ENCODE assay signal across 9 mouse cellular contexts in the genomic region with DNA sequence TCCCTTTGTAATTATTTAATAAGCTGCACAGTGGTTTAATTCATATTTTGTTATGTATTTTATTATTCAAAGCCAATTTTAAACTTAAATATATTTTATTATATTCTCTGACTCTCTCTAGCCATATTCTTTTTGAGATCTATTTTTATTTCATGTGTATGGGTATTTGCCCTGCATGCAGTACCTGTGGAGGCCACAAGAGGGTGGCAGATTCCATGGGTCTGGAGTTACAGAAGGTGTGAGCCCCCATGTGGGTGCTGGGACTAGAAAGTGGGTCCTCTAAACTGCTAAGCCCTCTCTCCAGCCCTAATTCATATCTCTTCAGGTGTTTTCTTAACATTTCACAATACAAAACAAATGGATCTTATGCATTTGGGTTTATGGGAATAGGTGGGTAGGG. TPM values are rescaled to one million over a fixed set of nuclear protein-coding genes. Genes with fewer than 3 reads are reported as not detected.
DNase-seq lines count a peak whose midpoint lies in the region; ATAC-seq and TF ChIP-seq lines count a peak whose summit lies in the region.
"Had no signal": no experiment of that assay in that cellular context is flagged by ENCODE, and none has a peak within 500 bp of the region (broad histone marks: within the 10 kb centered on the region; RNA-seq: fewer than 3 reads in every experiment).

No protein-coding gene starts in this region.

- no peak for ATAC-seq in liver, embryonic 14.5 days (ENCODE audit: insufficient read depth)
- no peak for ATAC-seq in midbrain, embryonic 11.5 days (ENCODE audit: low FRiP score)

- no peak for TF ChIP-seq EP300 in liver, embryonic 14.5 days (IDR thresholded peaks at IDR 0.05; ENCODE audit: low read depth)

- H3K9me3 ChIP-seq in liver, embryonic 14.5 days (ENCODE audit: control insufficient read depth, low read length): no peaks in the 10 kb centered on the region
- H3K9me3 ChIP-seq in midbrain, embryonic 11.5 days (ENCODE audit: control insufficient read depth, low read length): no peaks in the 10 kb centered on the region
- H3K9me3 ChIP-seq: neural tube, embryonic 13.5 days had no signal

- H3K9ac ChIP-seq in liver, embryonic 14.5 days (replicated peaks): no peak overlapping the region
- H3K9ac ChIP-seq in midbrain, embryonic 11.5 days (ENCODE audit: low read length): no peak overlapping the region
- H3K9ac ChIP-seq: neural tube, embryonic 13.5 days had no signal

- no peaks in the 10 kb centered on the region for H3K36me3 ChIP-seq in liver, embryonic 14.5 days (replicated peaks; ENCODE audit: control insufficient read depth, insufficient read depth, low read depth)
- no peaks in the 10 kb centered on the region for H3K36me3 ChIP-seq in midbrain, embryonic 11.5 days (ENCODE audit: control insufficient read depth, insufficient read depth, low read length)
- H3K36me3 ChIP-seq: neural tube, embryonic 13.5 days had no signal

- H3K4me1 ChIP-seq in liver, embryonic 14.5 days (replicated peaks; ENCODE audit: control insufficient read depth in 2 of 2, insufficient read depth in 2 of 2, low read length in 1 of 2): no peaks in the 10 kb centered on the region
- H3K4me1 ChIP-seq in midbrain, embryonic 11.5 days (ENCODE audit: control insufficient read depth, insufficient read depth, low read length): no peaks in the 10 kb centered on the region
- H3K4me1 ChIP-seq: neural tube, embryonic 13.5 days had no signal

- peak; percentile 30 for DNase-seq in adrenal gland, postnatal 14 days
- no peak for DNase-seq in adrenal gland, adult 2 months
- DNase-seq in layer of hippocampus, postnatal 10 days (ENCODE audit: low spot score in 2 of 2): peak; percentile 4 to 10
- DNase-seq in layer of hippocampus, adult 8-10 months (ENCODE audit: low spot score in 2 of 2): no peak
- DNase-seq in liver, embryonic 14.5 days (ENCODE audit: low read depth in 3 of 3, low spot score in 3 of 3): no peak
- peak; percentile 11 for DNase-seq in thymus, postnatal 0 days (ENCODE audit: low spot score)
- DNase-seq in ovary, adult 18-20 months (ENCODE audit: low spot score): no peak
- no peak for DNase-seq in midbrain, embryonic 11.5 days (ENCODE audit: low spot score, missing footprints)

- H3K4me2 ChIP-seq in liver, embryonic 14.5 days (ENCODE audit: low read depth): no peak overlapping the region
- H3K4me2 ChIP-seq in midbrain, embryonic 11.5 days: no peak overlapping the region
- H3K4me2 ChIP-seq: neural tube, embryonic 13.5 days had no signal

- H3K27ac ChIP-seq in liver, embryonic 14.5 days: no peak overlapping the region
- H3K27ac ChIP-seq in midbrain, embryonic 11.5 days (ENCODE audit: low read depth, low read length): no peak overlapping the region
- H3K27ac ChIP-seq: neural tube, embryonic 13.5 days had no signal

- peak; percentile 74 for TF ChIP-seq CTCF in liver, embryonic 14.5 days (IDR thresholded peaks at IDR 0.05; ENCODE audit: low read depth)

- H3K4me3 ChIP-seq in liver, embryonic 14.5 days (ENCODE audit: insufficient read depth in 1 of 2, low read depth in 2 of 2, low read length in 2 of 2): no peak overlapping the region
- no peak overlapping the region for H3K4me3 ChIP-seq in midbrain, embryonic 11.5 days (ENCODE audit: low read depth, low read length)
- H3K4me3 ChIP-seq: neural tube, embryonic 13.5 days had no signal

- no peaks in the 10 kb centered on the region for H3K27me3 ChIP-seq in liver, embryonic 14.5 days (ENCODE audit: control insufficient read depth, insufficient read depth, low read length)
- H3K27me3 ChIP-seq in midbrain, embryonic 11.5 days (ENCODE audit: control insufficient read depth, insufficient read depth, low read length): no peaks in the 10 kb centered on the region
- H3K27me3 ChIP-seq: neural tube, embryonic 13.5 days had no signal

RNA-seq across cellular contexts. Expression of gene Gk, which starts 55.4 kb away (rescaled TPM):
- total RNA-seq in adrenal gland, postnatal 14 days (2021): 70.5 and 116 TPM in 2 replicates
- 100 to 1,000 TPM in 1 of 2 experiments, 10 to 100 TPM in 1; 29.2 to 106 TPM for total RNA-seq in adrenal gland, adult 2 months (2021)
- 0.99 and 1.1 TPM in 2 replicates for polyA plus RNA-seq in adrenal gland, adult 2 months (2012; rRNA removed)
- total RNA-seq in layer of hippocampus, postnatal 10 days (2021): 10 to 100 TPM; 24.3 to 25.9 TPM
- total RNA-seq in layer of hippocampus, adult 8-10 months (2022): 10 to 100 TPM; 27.9 to 32.4 (median 31.2) TPM
- 2.1 and 2.4 TPM in 2 replicates for polyA plus RNA-seq in liver, embryonic 14.5 days (2012; rRNA removed)
- 5.8 and 6.6 TPM in 2 replicates for polyA plus RNA-seq in liver, embryonic 14.5 days (2014; fragmentation: Nextera tagmentation; extraction: Ambion mirVana)
- 8.3 and 9.3 TPM in 2 replicates for polyA plus RNA-seq in thymus, postnatal 0 days (2015; fragmentation: Nextera tagmentation; extraction: Ambion mirVana)
- polyA plus RNA-seq in midbrain, embryonic 11.5 days (2014; fragmentation: Nextera tagmentation; extraction: Ambion mirVana): 9.4 and 9.9 TPM in 2 replicates

Comparison
In these comparisons a context has a peak if more than half of its experiments do, and no peak if none do; other contexts are left out.
1. DNase-seq: peak in adrenal gland, postnatal 14 days (single experiment), layer of hippocampus, postnatal 10 days (2 of 2) and thymus, postnatal 0 days (single experiment); none in adrenal gland, adult 2 months (single experiment), layer of hippocampus, adult 8-10 months (0 of 2), liver, embryonic 14.5 days (0 of 3), ovary, adult 18-20 months (single experiment) and midbrain, embryonic 11.5 days (single experiment).